Mouse (Mus musculus): ENCODE results near the gene Slc10a7.
"Not testable (repeated sequence)": the region's sequence is repeated elsewhere in the genome, so short reads cannot be mapped to it uniquely, and the experiment has no call there.

Slc10a7 gene

DNA sequence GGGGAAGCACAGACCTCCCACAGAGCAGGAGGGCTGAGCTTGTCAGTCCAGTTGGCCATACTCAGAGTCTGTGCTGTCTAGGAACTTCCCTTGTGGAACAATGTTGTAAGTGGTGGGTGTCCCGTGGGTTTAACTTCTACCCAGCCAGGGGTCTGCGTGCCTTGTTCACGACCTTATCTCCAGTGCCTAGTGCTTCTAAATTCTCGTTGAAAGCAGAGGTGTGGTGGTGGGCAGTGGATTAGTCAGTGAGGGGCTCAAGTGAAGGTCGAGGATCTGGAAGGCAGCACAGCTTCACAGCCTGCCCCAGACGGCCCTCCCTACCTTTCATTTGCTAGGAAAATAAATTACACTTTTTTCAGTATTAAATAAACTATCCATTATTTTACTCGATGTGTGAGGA is 161.1 kb downstream of the Slc10a7 start:
- DNase-seq, result no peak

DNA sequence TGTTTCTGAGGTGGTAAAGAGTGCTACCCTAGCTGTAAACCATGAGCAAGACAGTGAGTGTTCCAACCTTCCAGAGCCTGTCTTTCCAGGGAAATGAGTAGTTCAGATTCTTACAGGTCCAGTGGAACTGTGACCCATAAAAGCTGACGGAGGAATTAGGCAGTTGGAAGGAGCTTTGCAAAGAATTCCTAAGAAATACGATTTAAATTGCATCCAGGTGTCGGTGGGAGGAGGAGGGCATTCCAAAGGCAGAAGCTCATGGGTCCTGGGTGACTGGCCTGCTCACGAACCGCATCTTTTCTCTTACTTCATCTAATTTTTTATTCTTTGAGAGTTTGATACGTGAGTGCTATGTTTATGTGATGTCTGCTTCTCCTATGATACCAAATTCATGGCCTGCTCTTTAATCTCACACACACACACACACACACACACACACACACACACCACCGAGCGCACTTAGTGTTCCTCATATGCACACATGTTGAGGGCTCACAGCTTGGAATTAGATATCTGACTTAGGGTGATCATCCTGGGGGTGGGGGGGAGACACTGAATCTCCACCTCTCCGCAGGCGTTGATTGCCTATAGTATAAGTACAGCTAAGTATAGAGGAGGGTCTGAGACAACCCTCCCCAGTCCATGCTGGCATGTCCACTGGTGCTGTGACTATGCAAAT is 169.5 kb downstream of the Slc10a7 start:
- DNase-seq, result no peak

DNA sequence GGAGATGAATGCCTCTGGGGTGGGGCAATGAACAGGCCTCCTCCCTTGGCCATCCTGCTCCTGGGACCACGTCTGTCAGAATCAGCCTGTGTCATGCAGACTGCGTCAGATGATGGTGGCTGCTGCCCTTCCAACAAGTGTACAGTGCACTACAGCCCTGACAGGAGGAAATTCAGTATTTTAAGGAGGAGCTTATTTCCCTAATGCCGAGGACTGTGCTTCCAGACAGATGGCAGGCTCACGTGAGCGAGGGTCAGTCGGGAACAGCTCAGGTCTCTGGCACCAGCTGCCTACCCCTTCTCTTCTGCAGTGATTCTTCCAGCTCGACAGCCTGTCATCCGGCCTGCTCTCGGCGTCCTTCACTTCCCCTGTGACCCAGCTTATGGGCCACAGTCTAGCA is 181.6 kb downstream of the Slc10a7 start:
- DNase-seq, result no peak

DNA sequence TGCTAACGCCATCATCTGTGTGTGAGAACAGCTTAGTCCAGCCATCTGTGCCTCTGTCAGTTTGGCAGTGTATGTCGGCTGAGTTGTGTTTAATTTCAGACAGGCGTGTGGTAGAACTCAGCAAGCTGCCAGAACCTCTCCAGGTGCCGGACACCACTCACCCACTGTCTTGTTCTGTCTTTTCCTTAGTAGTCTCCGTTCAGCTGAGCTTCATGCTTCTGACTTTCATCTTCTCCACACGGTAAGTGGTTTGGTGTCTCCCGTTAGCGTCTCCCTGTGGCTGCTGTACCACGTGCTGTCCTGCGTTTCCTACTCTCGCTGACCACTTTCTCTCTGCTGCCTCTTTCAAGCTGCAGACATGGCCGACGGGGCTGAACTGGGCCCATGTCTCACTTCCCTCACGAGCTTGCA is 189.2 kb downstream of the Slc10a7 start:
- DNase-seq, result no peak

DNA sequence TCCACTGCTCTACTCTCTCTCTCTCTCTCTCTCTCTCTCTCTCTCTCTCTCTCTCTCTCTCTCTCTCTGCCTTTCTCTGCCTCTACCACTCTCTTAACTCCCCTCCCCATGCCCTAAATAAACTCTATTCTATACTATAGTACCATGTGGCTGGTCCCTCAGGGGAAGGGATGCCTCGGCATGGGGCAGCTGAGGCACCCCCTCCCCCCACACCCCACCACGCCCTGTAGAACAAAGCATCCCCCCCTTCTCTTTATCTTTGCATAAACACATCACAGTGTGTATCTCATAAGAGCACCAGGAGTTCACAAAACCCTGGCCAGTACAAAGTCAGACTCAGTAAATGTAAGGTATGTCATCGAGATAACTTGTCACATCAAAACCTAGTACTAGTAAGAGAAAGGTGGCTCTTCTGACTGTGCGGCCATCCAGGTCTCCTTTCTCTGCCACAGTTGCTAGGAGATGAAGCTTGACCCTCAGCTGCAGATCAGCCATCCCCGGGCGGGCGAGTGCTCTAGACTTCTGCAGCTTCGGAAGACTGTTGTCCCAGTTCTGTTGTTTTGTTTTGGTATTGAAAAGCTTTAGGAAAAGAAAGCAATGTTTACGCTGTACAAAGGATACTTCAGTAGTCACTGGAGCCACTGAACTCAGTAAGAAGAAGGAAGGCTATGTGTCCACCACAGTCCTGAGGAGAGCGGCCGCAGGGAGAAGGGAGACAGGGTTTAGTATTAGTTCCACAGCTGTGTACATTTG is 194.1 kb downstream of the Slc10a7 start:
- DNase-seq, result no peak

DNA sequence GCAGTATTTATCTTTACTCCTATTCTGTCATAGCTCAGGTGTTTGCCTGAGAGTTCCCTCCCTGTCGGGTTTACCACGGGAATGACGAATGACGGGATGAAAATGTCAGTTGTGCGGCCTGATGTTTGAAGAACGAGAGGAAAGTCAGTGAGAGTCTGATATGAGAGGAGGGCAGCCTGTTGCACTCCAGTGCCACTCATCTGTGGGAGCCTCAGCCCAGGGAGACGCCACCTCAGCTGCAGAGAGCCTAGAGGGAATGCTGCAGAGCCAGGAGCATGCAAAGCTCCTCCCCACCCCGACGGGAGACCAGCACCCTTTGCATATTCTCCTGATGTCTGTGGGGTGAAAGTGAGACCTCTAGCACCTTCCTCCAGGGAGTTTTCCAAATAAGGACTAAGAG is 196.8 kb downstream of the Slc10a7 start:
- no peak for DNase-seq

DNA sequence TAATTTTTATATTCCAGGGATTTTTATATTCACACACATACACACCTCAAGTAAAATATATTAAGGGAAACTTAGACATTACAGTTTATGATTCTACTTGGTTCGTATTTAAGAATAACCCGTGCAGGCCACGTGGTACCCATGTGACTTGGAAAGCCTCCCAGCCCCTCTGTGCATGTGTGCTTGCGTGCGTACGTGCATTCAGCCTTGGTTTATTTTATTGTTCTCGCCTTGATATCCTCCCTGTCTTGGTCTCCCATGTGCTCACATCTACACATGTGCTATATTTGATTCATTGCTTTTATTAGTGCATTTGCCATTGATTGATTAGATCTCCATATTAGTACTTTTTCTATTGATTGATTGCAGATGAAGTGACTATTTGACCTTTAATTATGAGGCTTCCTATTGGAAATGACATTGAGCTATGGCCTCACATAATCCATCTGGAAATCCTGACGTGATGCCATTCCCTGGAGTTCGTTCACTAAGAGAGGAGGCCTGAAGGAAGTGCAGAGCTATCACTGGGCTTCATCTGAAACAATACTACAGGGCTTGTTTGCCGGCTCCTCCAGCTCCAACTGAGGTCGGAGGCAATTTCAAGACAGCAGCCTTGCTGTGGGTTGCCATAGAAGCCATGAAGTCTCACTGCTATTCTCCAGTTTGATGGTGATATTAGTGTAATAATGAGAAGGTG is 200.9 kb downstream of the Slc10a7 start:
- no peak for DNase-seq

DNA sequence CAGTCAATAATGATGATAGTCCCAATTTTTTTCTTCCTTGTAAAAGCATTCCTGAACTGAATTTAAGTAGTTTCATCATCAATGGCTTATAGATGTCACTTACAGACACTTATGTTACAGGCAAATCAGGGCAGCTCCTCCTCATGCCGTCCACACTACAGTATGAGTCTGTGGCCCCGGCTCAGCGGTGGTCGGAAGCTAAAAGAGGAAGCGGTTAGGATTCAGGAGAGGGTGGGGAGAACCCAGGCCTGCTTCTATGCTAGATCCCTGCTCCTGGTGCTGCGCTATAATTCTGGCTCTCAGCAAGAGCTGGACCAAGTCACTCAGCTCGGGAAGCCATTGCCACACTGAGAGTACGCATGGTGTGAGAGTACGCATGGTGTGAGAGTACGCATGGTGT is 201.8 kb downstream of the Slc10a7 start:
- DNase-seq, result no peak

DNA sequence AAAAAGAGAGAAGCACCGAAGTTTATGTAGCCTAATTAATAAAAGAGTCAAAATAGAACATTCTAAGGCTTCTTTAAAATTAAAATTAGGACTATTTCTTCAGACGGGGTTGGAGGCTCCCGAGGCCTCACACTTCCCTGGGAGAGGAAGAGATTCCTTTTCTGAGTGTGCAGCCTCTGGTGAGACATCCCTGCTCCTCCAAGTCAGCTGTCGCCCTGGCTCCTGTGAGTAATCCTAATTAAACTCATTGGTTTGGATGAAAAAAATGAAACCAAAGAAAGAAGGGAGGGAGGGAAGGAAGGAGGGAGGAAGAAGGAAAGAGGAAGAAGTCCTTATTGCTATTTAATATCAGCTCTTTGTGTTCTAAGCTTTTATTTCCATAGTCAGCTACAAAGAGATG is 205.7 kb downstream of the Slc10a7 start:
- no peak for DNase-seq

DNA sequence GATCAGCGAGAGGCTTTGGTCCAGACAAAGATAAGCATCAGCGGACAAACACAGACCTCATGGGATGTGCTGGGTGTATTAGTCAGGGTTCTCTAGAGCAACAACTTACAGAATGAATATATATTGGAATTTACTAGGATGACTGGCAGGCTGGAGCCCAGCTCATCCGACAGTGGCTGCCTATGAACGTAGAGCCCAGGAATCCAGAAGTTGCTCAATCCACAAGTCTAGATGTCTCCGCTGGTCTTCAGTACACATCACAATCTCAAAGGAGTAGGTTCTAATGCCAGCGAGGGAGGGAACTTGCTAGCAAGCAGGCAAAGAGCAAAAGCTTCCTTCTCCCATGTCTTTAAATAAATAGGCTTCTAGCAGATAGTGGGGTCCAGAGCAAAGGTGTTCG is 207.4 kb downstream of the Slc10a7 start:
- DNase-seq, result no peak

DNA sequence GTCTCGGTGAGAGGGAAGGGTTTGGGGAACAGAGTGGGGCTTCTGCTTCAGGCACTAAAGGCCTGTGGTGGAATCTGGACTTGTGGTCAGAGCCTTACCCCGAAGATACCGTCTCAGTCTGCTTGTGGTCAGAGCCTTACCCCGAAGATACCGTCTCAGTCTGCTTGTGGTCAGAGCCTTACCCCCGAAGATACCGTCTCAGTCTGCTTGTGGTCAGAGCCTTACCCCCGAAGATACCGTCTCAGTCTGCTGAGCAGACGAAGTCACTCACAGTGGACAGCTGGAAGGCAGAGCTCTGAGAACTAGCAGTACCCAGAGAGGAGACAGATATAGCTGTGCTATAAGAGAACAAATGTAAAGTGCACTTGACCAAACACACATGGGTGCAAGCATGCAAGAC is 208.0 kb downstream of the Slc10a7 start:
- not testable (repeated sequence) for DNase-seq

DNA sequence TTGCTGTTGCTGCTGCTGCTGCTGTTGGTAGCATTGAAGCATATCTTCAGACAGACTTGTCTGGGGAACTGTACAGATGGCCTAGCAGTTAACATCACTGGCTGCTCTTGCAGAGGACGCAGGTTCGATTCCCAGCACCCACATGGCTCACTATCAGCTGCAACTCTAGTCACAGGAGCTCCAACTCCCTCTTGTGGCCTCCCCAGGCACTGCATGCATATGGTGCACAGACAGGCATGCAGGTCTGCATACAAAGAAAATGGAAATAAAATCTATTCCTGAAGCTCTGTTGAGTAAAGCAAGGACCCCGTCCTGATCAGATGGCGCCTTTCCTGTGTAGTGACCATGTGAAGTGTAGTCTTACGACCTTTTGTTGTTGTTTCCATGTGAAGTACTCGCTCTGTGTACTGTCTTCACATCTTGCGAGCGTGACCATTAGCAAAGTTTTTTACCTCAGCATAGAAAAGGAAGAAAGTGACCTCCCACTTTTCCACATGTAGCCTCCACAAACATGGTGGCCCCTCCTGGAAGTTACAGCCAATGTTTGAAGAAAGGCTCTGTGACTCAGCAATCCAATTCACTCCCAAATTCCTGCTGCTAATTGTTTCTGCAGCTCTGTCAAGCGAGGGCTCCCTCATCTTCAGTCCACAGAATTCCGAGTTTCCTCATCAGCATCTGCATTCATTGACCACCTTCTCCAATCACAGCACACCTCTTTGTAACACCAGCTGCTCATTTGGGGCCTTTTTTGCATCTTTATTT is 210.3 kb downstream of the Slc10a7 start:
- no peak for DNase-seq

DNA sequence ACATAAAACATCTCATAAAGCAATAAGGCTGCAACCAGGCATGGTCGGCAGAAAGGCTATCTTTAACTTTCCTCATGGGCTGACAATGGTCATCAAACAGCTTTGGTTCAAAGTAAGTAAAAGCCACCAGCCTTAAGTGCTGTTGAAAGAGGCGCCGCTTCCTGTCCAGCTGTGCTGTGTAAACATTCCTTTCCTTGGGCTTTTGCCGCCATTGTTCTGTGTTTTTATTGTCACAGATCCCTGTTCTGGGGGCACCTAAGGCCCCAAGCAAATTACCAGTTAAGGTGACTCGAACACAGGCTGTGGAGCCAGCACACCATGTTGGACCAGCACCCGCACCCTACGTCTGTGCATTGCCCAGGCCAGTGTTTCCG is 210.9 kb downstream of the Slc10a7 start:
- DNase-seq, result no peak

DNA sequence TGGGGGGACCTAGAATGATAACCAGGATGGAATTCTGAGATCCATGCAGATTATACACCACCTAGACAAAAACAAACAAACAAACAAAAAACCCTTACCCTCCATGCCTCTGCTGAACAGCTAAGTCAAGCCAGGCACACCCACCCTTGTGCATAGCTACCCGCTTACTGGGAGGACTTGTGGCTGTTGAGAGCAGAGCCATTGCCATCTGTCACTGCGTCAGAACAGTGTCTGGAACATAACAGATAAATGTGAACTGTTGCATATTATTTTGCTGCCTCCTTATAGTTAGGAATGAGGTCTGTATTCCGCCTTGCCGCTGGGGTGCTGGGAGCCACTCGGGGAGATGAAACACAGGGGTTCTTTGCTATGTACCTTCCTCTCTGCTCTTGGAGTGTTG is 212.4 kb downstream of the Slc10a7 start:
- DNase-seq, result no peak

DNA sequence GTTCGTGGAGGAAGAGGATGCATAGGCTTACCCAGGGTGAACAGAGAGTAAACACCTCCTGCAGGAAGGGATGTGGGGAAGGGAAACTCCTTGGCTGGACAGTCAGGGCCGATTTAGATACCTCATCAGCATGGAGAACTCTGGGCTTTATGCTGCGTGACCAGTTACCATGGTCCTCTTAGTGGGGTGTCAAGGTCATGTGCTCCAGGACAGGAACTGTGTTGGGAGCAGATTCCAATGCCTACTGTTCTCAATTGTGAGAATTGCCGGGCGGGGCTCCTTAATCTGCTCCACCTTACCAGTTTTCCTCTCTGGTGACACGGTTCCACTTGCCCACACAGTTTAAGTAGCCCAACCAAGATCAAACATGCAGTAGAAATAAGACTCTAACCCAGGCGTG is 213.1 kb downstream of the Slc10a7 start:
- DNase-seq, result no peak

DNA sequence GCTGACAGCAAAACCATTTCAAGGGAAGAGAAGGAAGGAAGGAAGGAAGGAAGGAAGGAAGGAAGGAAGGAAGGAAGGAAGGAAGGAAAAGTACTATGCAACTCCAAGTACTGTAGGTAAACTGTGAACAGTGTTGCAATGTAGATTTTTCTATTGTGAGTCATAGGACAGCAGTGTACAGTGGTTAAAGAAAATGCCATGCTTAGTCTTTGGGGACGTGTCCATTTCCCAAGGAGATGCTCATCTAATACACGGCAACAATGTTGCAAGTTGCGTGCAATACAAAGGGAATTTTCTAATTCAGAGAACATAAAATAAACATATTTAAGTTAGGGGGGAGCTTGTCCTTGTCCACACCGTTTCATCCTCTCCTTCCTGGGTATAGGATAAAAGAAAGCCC is 215.7 kb downstream of the Slc10a7 start:
- no peak for DNase-seq

DNA sequence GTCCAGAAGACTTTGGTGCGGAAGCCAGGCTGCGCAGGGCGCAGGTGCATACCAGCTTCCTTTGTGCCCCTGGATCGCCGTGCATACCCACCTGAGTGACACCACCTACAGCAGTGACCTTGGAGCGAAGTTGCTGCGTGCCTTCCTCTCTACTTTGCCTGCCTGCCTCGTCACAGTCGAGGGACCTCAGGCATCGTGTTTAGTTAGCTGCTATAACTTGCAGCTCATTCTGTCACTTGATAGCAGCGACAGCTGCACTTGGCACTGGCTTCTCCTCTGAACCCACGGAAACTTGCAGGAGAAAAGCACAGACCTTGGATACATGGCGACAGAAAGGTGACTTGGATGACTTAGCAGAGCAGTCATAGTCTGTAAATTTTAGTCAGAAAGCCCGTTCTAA is 219.1 kb downstream of the Slc10a7 start:
- DNase-seq, result no peak

DNA sequence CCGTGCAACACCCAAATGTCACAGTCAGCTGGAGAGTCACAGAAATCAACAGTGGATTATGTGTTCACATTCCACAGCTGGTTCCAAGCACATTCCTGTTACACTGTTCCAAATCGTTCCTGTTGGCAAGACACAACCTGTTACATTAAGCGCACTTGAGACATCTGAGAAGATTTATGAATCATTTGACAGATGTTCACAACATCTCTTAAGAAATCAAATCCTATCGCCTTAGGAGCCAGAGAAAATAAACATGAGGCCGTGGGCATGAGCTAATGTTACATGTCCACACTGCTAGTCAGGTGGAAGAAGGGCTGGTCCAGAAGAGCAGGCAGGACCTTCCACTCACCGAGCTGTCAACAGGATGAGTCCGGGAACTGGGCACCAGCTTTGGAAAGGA is 223.3 kb downstream of the Slc10a7 start:
- no peak for DNase-seq

DNA sequence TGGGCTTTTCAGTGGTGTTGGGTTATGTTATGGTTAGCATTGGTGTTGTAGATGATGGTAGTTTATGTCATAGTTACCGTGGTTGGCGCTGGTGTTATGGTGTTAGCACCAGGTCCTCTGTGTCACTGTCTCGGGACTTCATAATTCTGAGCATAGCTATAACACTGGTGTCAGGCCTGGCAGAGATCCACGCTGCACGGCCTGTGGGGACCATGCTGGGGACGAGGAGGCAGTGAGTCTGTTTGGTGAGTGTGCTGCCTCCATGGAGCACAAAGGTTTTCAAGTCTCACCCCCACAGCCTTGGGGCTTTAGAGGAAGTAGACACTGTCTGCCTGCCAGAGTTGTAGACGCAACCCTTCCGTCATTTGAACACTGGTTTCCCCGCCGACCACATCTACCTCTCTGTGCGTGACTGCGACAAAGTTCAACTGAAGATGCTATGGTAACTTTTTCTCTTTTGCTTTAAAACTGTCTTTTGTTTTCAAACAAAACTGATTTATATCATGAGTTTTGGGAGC is 223.9 kb downstream of the Slc10a7 start:
- DNase-seq, result no peak

DNA sequence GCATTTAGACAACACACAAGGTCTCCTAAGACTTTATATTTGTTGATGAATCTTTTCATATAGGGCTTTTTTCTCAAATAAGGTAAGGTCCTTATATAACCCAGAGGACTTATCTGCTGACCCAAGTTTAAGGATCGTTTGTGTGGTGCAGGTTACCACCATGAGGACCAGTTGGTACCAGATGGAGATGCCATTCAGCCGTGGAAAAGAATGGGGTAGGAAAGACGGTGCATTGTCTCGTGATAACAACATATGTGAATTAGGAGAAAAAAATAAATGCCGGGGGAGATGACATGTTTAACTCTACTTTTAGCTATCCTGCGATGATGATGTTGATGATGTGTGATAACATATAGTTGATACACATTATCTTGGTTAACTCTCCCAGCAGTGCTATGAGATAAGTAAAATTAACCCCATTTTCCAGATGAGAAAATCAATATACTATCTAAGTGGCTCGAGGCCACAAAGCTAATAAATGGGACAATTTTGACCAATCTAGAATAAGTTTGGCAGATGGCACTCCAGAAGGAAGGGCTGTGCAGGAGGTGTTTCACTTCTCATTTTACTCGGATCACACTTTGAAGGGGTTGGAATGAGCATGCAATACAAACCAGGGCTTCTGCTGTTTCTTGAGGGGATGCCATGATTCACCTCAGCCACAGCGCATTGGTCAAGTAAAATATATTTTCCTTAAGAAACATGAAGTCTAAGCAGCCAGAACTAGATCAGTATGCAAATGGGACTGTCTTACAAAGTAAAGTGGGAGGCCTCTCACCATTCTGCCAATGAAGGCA is 225.8 kb downstream of the Slc10a7 start:
- DNase-seq, result no peak

DNA sequence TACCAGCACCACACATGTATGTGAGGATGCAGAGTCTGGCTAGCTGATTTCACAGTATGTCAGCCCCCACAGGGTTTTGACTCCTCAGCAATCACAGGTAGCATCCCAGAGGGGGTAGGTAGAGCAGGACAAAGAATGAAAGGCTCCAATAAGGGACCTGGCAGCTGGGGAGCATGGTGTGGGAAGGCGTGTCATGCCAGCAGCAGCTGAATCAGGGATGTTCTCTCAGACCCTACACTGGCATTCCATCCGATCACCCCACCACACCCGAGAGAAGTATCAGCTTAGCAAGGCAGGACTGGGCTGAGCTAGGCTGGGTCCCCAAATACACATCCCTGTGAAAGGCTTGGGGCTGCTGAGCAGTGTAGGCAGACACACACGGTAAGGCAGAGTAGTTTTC is 229.2 kb downstream of the Slc10a7 start:
- DNase-seq, result no peak

DNA sequence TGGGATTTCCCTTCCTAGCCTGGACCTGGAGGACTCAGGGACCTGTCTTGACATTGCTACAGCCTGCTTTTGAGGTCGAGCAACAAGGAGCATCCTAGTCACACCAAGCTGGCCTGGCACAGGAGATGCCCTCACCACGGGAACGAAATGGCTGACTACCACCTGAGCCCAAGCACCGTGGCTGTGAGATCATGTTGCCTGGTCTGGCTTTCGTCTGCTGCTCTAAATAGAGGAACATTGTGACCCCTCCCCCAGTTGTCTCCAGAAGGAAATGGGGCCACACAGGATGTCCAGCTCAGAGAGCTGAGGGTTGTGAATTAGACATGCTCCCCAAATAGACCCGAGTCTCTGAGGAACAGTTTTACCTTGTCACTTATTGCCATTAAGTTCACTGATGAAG is 231.8 kb downstream of the Slc10a7 start:
- no peak for DNase-seq
